Mouse (Mus musculus) heart, postnatal 10 days (tissue): ENCODE data around the gene Card9. TPM values are rescaled to one million over a fixed set of nuclear protein-coding genes. Genes with fewer than 3 reads are reported as not detected.
"Not testable (repeated sequence)": the region's sequence is repeated elsewhere in the genome, so short reads cannot be mapped to it uniquely, and the experiment has no call there.

Experiments
- DNase-seq, 2 experiments: peaks; one replicate each; pipeline ENCODE4 v3.0.0; 2021
- intact Hi-C: fragments of 180-260 bp; cut with DNase I; formaldehyde crosslinking; loops from one replicate; pipeline ENCODE4 v1.15.1; 2025
- total RNA-seq, 2 experiments: library from RNA; stranded (reverse); gene quantifications; 2 replicates each; pipeline ENCODE4 v1.2.3; 2021

Card9 gene
- 1 to 10 TPM; 1.2 to 1.3 TPM for total RNA-seq

- peak in 1 of 2 experiments; percentile 25 for DNase-seq
- intact Hi-C loops = no loop called here
Observed at GRCm38 (mm10) chr2:26360772-26361171, at the start of gene Card9. Card9 (minus strand) TSS chr2:26360918.

GRCm38 (mm10) chr2:26410091-26410490, 49.4 kb upstream of the Card9 start:
- intact Hi-C loops = no loop called here
- DNase-seq = no peak

GRCm38 (mm10) chr2:26409362-26409761, 48.6 kb upstream of the Card9 start:
- intact Hi-C loops = loop anchor here (2.0 to 5.0 kb wide), 2 partner anchors 57 to 82 kb away; partner anchors contain the start of gene Dnlz
- no peak for DNase-seq

- DNase-seq = peak; percentile 99
- intact Hi-C loops = loop anchor here (2.0 to 5.0 kb wide), 2 partner anchors 56 to 81 kb away; partner anchors contain the start of gene Dnlz
Observed at GRCm38 (mm10) chr2:26408515-26409356, 48.0 kb upstream of the Card9 start, which contains the start of gene Inpp5e. Inpp5e (minus strand) TSS chr2:26409203.

- no peak for DNase-seq
- intact Hi-C loops = no loop called here
Observed at GRCm38 (mm10) chr2:26403306-26403705, 42.6 kb upstream of the Card9 start.

- intact Hi-C loops = no loop called here
- no peak for DNase-seq
Observed at GRCm38 (mm10) chr2:26402265-26402664, 41.5 kb upstream of the Card9 start.

GRCm38 (mm10) chr2:26401023-26401422, 40.3 kb upstream of the Card9 start:
- no peak for DNase-seq
- intact Hi-C loops = no loop called here

GRCm38 (mm10) chr2:26400296-26400695, 39.6 kb upstream of the Card9 start:
- DNase-seq = no peak
- intact Hi-C loops = no loop called here

- intact Hi-C loops = no loop called here
- peak; percentile 71 to 78 for DNase-seq
Observed at GRCm38 (mm10) chr2:26399647-26400046, 38.9 kb upstream of the Card9 start.

GRCm38 (mm10) chr2:26398978-26399377, 38.3 kb upstream of the Card9 start:
- intact Hi-C loops = no loop called here
- DNase-seq = peak; percentile 47

GRCm38 (mm10) chr2:26391617-26392016, 30.9 kb upstream of the Card9 start:
- no peak for DNase-seq
- intact Hi-C loops = no loop called here

- no peak for DNase-seq
- intact Hi-C loops = no loop called here
Observed at GRCm38 (mm10) chr2:26390954-26391353, 30.2 kb upstream of the Card9 start.

- intact Hi-C loops = no loop called here
- peak; percentile 90 to 91 for DNase-seq
Observed at GRCm38 (mm10) chr2:26389154-26389690, 28.5 kb upstream of the Card9 start, which contains the start of the genes Entr1 and Pmpca. Entr1 (minus strand) TSS chr2:26389316. Pmpca (plus strand) TSS chr2:26389339.

GRCm38 (mm10) chr2:26388682-26389153, 28.0 kb upstream of the Card9 start:
- intact Hi-C loops = no loop called here
- DNase-seq = no peak

- no peak for DNase-seq
- intact Hi-C loops = no loop called here
Observed at GRCm38 (mm10) chr2:26387713-26388112, 27.0 kb upstream of the Card9 start.

GRCm38 (mm10) chr2:26380871-26381270, 20.2 kb upstream of the Card9 start:
- DNase-seq, intact Hi-C loops: not testable (repeated sequence)

- intact Hi-C loops = no loop called here
- peak; percentile 85 to 89 for DNase-seq
Observed at GRCm38 (mm10) chr2:26380131-26380771, 19.5 kb upstream of the Card9 start, which contains the start of gene Snapc4. Snapc4 (minus strand) TSS chr2:26380653.

GRCm38 (mm10) chr2:26372396-26372795, 11.7 kb upstream of the Card9 start:
- DNase-seq = no peak
- intact Hi-C loops = no loop called here

- DNase-seq = peak; percentile 78 to 83
- intact Hi-C loops = no loop called here
Observed at GRCm38 (mm10) chr2:26368572-26368971, 7.9 kb upstream of the Card9 start.

- DNase-seq = no peak
- intact Hi-C loops = no loop called here
Observed at GRCm38 (mm10) chr2:26367911-26368310, 7.2 kb upstream of the Card9 start.
